Mouse (Mus musculus): ENCODE measurements around the gene Pde6c.

Gene Pde6c

DNA sequence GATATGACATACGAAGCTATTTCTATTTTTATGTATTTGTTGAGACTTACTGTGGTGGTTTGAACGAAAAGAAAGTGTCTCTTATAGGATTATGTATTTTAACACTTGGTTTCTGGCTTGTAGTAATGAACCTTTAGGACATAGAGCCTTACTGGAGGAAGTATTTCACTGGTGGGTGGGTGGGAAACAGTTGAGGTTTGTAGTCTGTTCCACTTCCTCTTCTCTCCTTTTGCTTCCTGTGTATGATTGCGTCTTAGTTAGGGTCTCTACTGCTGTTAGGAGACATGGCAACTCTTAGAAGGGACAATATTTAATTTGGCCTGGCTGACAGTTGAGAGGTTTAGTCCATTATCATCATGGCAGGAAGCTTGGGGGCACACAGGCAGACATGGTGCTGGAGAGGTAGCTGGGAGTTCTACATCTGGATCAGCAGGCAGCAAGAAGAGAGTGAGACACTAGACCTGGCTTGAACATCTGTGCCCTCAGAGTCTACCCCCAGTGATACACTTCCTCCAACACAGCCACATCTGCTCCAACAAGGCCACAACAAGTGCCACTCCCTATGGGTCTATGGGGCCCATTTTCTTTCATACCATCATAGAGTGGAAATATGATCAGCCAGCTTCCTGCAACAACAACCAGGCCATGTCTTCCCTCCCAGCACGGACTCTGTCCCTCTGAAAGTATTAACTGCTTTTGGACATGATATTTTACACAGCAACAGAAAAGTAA is 11.1 kb downstream of the Pde6c start:
- no peak for DNase-seq (ENCODE audit: low read depth, low spot score)

DNA sequence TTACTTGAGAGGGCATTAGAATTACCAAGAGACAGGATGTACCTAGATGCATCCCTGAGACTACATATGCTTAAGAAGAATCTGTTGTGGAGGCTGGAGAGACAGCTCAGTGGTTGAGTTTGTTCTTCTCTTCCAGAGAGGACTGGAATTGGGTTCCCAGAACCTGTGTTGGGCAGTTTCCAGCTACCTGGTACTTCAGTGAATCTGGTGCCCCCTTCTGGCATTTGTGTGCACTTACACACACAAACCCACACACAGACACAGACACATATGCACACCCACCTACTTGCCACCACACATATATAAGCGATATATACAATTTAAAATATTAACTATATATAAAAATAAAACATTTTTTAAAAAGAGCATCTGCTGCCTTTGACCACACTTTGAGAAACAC is 23.7 kb downstream of the Pde6c start:
- DNase-seq (ENCODE audit: low read depth, low spot score), result no peak

DNA sequence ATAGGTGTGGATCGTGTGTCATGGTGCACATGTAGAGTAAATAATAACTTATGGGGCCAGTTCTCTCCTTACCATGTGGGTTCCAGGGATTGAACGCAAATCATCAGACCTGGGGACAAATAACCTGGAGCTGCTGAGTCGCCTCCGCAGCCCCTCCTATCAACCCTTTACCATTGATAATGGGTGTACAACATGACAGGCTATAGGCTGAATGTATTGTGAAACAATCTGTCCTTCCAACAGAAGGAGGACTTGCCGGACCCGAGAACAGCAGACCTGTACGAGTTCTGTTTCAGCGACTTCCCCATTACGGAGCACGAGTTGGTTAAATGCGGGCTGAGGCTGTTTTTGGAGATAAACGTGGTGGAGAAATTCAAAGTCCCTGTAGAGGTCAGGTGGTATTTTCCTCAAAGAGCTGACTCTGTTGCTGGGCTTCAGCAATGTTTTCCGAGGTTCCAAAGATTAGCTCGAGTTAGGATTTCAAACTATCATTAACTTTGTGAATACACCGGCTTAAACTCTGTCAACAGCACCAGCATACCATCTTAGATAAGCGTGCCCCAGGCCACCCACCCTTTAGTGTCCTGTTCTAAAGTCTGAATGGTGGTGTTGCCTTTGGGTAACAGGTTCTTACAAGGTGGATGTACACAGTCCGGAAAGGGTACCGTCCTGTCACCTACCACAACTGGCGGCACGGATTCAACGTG is 29.2 kb downstream of the Pde6c start:
- DNase-seq (ENCODE audit: low read depth, low spot score), result no peak

DNA sequence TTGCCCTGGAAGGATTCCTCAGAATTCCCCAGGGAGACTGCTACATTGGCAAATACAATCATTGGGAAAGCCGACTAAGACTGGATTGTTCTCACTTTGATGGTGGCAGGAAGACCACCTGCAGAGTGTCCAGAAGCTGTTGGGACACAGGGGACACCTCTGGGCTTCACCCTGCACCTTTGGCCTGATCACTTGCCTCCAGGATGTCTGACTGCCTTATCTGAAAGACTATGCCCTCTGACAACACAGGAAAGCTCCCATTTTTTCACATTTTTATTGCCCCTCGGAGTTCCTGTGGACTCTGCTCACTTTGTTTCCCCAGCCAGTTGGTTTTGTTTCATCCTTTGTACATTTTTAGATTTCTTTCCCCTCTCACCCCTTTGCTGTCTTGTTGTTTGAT is 32.1 kb downstream of the Pde6c start:
- no peak for DNase-seq (ENCODE audit: low read depth, low spot score)

DNA sequence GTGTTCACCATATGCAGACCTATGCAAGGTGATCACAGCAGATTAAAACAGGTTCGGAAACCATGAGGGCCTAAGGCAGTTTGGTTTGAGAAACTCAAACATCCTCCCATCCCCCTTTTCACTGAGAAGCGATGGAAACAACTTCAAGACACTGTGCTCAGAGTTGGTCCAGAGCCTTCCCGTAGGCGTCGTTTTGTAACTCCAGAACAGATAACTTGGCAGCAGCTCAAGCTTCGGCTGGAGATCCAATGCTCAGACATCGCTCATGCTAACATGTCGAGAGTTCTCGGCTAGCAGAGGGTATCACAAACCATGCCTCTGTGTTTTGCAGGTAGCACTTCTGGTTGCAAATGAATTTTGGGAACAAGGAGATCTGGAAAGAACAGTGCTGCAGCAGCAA is 47.1 kb downstream of the Pde6c start:
- DNase-seq (ENCODE audit: low read depth, low spot score), result no peak

DNA sequence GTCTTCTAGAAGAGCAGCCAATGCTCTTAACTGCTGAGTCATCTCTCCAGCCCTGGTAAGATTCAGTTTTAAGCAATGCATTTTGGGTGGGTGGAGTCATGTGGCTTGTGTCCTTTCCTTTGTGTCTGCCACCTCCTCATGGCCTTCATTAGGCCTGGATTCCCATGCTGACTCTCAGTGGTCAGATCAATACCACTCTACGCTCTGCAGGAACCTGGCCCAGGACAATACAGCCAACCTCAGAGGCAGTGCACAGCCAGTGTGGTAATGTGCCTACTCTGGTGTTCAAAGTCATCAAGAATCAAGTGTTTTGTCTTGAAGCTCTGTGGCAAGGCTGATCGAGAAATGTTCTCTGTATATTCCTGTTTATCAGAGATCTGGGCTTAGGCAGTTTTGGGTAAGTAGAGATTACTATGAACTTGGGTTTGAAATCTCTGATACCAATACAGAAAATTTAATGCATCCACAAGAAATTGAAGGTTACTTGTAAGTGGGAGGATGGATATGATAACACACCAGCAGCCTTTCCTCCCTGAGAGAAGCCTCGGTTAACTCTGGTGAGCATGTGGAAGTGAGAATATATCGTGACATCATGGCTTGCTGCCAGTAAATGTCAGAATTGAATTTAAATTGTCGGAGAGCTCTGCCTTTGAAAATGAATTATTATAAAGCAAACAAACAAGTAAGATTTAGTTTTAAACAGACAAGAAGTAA is 54.2 kb downstream of the Pde6c start:
- no peak for DNase-seq (ENCODE audit: low read depth, low spot score)

DNA sequence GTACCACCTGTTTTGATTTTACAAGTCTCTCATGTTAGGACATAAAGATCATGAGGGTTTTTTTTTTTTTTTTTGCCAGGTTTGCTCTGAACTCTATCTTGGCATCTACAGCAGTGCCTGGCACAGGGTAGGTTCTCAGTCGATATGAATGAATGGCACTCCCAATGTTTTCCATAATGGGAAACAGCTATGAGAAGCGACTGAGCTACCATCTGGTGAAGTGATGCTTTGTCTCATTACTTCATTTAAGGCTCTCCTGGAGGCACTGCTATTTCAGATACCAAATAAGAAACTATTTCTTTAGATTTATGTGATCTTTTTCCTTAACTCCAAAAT is 54.7 kb downstream of the Pde6c start:
- no peak for DNase-seq (ENCODE audit: low read depth, low spot score)

DNA sequence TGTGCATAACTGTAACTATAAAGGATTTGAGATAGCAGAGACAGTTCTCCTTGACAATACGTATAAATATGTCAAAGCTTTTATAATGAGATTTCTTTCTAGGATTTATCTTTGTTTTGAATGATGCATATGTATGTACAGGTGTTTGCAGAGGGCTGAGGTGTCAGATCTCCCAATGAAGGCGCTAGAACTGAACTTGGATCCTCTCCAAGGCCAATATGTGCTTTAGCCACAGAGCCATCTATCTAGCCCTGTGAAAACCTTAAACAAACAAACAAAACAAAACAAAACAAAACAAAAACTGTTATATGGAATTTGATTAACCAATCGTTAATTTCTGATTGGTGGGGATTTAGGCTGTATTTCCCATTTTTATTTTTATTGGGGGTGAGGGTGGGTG is 58.0 kb downstream of the Pde6c start:
- no peak for DNase-seq (ENCODE audit: low read depth, low spot score)

DNA sequence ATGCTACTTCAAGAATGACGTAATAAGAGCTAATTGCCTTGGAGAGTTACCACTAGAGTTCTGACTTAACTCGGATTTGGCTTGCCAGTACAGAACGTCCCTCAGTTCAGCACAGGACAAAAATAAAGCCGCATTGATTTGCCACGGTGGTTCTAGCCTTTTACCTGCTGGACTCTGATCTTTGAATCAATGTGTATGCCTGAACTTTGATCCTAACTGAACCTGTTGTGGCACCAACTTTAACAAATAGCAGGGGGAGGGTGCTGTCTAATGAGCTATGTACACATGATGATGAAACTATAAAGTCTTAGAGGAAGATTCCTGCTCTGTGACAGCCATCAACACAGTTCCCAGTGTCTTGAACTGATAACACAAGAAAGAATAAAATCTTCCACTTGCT is 58.9 kb downstream of the Pde6c start:
- no peak for DNase-seq (ENCODE audit: low read depth, low spot score)

DNA sequence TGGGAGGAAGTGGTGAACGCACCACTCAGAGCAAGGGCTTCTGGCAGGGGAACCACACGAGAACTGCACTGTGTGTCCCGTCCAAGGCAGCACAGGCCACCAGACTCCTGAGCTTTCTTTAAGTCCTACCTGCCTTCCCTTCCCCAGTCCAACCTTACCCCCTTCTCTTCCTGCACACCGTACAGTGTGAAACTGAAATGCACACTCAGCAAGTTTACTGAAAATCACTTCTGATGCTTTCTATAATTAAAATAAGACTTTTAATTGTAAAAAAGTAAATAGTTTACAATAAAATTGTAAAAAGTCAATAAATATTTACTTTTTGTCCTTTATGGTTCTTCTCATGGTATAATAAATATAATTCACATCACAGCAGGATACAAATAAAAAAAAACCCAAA is 62.7 kb downstream of the Pde6c start:
- DNase-seq (ENCODE audit: low read depth, low spot score), result no peak

DNA sequence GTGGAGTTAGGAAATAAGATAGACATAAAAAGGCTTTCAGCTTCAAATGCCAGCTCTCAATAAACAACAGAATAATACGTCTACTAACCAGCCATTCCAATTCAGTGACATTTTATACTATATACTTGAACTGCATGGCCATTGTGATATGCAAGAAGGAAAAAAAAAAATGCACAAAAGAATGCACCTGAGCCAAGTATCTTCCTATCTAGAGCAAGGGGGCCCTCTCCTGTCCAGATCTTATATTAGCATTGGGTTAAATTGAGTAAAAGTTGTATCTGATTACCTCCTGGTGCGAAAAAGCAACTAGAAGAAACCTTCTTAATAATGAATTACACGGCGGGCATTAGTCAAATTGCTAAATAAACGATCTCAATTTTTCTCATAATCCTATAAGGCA is 66.2 kb downstream of the Pde6c start:
- no peak for DNase-seq (ENCODE audit: low read depth, low spot score)

DNA sequence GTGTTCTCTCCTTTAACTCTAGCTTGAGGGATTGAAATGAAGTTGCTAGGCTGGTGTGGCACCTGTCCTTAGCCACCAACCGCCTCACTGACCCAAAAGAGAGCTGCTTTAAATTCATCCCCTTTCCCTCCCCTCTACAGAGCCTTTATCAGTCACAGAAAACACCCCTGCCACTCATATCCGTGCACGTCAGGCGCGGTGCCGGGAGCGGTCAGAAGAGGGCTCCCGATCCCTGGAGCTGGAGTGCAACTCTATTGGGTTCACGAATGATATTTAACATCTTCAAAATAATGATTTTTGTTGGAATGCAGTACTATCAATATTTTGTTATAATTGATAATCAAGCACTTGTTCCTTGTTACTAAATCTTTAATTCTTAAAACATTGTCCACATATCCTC is 74.1 kb downstream of the Pde6c start:
- no peak for DNase-seq (ENCODE audit: low read depth, low spot score)

DNA sequence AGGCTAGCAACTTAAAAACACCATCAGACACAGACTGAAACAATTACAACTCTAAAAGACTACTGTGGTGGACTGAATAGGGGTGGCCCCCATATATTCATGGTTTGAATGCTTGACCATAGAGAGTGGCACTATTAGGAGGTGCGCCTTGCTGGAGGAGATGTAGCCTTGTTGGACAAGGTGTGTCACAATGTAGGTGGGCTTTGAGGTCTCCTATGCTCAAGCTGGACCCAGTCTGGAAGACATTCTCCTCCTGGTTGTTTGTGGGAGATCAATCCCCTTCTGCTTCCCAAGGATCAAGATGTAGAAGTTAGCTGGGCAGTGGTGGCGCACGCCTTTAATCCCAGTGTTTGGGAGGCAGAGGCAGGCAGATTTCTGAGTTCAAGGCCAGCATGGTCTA is 85.1 kb downstream of the Pde6c start:
- no peak for DNase-seq (ENCODE audit: low read depth, low spot score)

DNA sequence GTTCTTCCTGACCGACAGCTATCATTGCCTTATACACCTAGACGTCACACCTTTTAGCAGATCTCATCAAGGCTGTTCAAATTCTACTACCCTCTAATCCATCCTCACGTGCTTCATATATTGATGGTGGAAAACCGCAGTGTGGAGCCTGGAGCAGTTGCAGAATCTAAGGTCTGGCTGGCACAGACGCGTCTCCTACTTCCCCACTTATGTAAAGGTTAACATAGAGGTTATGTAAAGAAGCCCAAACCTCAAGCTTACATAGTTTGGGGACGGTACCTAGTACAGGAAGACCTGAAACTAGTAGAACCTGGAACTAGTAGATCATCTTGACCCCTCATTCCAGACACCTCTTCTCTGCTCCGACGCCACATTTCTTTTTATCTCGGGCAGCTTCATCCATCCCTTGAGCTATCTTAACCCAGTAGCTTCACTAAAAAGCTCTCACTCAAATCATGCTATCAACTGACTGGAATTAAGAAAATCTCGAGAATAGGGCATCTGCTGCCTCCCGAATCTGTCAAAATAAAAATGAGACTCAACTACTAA is 90.8 kb downstream of the Pde6c start:
- peak; percentile 12 for DNase-seq (ENCODE audit: low read depth, low spot score)

DNA sequence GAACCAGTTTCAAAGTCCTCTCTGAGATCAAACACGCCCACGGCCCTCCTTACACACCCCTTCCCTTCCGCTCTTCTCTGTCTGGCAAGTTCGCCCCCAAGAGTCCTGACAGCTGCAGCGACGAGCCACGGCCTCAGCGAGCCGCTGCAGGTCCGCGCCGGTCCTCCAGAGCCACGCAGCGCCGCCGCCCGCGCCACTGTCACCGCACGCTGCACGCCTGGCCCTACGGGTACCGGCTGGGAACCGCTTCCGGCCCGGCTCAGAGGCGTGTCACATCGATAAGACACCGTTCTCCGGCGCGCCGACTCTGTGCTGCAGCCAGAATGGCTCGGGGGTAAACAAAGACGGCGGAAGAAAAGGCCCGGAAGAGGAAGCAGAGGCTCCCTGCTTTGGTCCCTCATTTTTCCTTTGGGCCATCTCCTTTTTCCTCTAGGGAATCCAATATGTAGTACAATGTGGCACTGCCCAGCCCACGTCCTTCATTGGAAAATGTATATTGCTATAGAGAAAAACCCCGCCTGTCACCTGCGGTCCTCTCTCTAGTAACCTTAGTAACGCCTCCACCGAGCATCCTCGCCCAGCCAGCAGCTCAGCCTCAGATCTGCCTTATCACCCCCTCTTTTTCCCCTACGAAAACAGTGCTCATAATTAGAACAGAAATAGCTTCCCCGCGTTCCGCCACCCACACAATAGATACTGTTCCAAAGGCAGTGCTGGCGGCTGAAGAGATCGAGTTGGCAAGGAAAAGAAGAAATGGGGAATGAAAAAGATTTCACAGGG is 91.5 kb downstream of the Pde6c start, which contains the start of gene Fra10ac1:
Fra10ac1 (minus strand) TSS at position 252 of the 780 bp plus-strand sequence.
- peak; percentile 91 for DNase-seq (ENCODE audit: low read depth, low spot score)

DNA sequence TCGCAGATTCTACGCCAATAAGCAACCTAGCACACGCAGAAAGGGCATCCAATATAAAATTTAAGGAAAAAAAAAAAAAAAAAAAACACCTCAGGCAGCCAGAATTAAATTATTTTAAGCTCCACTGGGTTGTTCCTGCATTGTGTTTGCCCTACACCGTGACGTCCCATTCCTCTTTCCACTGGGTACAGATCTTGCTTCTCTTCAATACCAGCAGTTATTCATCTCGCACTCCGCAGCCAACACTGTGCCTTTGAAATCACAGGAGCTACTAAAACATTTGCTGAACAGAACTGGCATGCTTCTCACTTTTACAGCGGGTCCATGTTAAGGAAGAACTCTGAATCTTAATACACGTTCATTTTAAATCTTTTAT is 92.1 kb downstream of the Pde6c start:
- DNase-seq (ENCODE audit: low read depth, low spot score), result no peak

DNA sequence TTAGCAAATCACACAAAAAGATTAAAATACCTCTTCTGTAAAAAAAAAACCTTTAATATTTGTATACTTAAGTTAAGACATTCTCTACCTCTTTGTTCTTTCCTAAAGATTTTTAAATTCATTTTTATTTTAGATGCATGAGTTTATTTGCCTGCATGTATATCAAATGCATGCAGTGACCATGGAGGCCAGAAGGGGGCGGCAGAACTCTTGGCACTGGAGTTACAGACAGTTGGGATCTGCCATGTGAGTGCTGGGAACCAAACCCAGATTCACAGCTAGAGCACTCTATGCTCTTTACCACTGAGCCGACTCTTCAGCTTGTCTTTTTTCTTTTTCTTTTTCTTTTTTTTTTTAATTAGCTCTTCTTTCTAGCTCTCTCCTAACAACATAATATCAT is 96.1 kb downstream of the Pde6c start:
- no peak for DNase-seq (ENCODE audit: low read depth, low spot score)

DNA sequence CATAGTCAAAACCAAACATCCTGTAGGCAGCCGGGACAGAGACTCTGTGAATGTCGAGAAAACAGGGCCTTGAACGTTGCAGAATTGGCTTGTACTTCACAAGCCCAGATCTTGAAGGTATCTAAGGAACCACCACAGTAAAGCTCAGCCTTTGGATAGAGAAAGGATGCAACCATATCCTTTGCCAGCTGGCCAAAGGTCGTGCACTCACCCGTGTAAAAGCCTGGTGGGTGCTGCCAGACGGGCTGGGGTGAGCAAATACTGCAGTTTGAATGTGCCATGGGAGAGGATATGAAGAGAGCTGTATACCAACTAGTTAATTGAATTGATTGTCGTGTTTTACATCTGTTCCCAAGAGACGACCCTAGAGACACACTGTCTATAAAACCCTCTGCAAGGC is 99.5 kb downstream of the Pde6c start:
- no peak for DNase-seq (ENCODE audit: low read depth, low spot score)

DNA sequence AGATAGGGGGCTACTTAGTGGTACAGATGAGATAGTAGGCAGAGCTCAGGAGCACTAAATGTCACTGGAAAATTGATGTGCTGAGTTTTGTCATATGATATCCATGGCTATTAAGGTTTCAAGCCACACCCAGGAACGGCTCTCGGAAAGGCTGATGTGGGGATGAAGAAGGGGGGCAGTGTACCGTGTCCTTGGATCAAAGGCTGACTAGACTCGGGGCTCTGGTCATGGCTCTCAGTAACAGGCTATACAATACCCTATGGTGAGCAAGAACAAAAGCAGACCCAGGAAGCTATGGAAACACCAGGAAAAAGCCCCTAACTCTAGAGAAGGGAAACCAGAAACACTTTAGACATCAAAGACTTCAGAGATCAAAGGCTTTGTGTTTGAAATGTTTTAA is 99.9 kb downstream of the Pde6c start:
- no peak for DNase-seq (ENCODE audit: low read depth, low spot score)

Measured in CD4-positive helper T cell, adult 2 months (primary cell).